Mouse (Mus musculus) liver, adult 2 months (tissue): ENCODE measurements around the gene Sh3bp2. TPM values are rescaled to one million over a fixed set of nuclear protein-coding genes. Genes with fewer than 3 reads are reported as not detected.

Experiments
- DNase-seq: peaks from one replicate; pipeline ENCODE4 v3.0.0-alpha.2; 2011; ENCODE audit warnings: low read depth, low spot score; ENCODE audit errors: extremely low read depth
- H3K27ac ChIP-seq: fragments of 200-500 bp; replicated peaks from 2 replicates; pipeline ENCODE4 v1.5.1; 2012; ENCODE audit warnings: low read depth, mild to moderate bottlenecking, control low read depth, inconsistent platforms, low read length; ENCODE audit not compliant: insufficient read depth
- H3K27me3 ChIP-seq: fragments of 200-500 bp; 2 replicates; pipeline ENCODE4 v1.6.1; 2012; ENCODE audit warnings: mild to moderate bottlenecking, moderate library complexity, low read length, inconsistent platforms; ENCODE audit not compliant: control insufficient read depth, insufficient read depth
- H3K36me3 ChIP-seq: fragments of 200-500 bp; 2 replicates; pipeline ENCODE4 v1.6.1; 2012; ENCODE audit warnings: low read length, inconsistent platforms; ENCODE audit not compliant: control insufficient read depth, insufficient read depth
- H3K4me1 ChIP-seq: fragments of 200-500 bp; 2 replicates; pipeline ENCODE4 v1.6.1; 2011; ENCODE audit warnings: low read length; ENCODE audit not compliant: control insufficient read depth, insufficient read depth
- H3K4me3 ChIP-seq: fragments of 200-500 bp; 2 replicates; pipeline ENCODE4 v1.5.1; 2011; ENCODE audit warnings: low read depth, mild to moderate bottlenecking, control low read depth, low read length, moderate library complexity; ENCODE audit not compliant: insufficient read depth
- H3K79me2 ChIP-seq: fragments of 200-500 bp; 2 replicates; pipeline ENCODE4 v1.6.1; 2012; ENCODE audit warnings: inconsistent platforms, mild to moderate bottlenecking, low read length, moderate library complexity; ENCODE audit not compliant: control insufficient read depth, insufficient read depth
- H3K9ac ChIP-seq: fragments of 200-500 bp; 2 replicates; pipeline ENCODE4 v1.6.1; 2012; ENCODE audit warnings: low read depth, mild to moderate bottlenecking, control low read depth, inconsistent platforms, low read length
- CTCF ChIP-seq: fragments of 200-500 bp; IDR thresholded peaks from 2 replicates; pipeline ENCODE4 v1.5.1; 2011; ENCODE audit warnings: low read depth, low read length, control low read depth
- POLR2A ChIP-seq: fragments of 200-500 bp; IDR thresholded peaks from 2 replicates; pipeline ENCODE4 v1.6.1; 2011; ENCODE audit warnings: low read length, control low read depth; ENCODE audit not compliant: insufficient read depth; ENCODE audit errors: extremely low read depth
- WGBS: fragments of 180-500 bp; shearing (Covaris S2); methylation state at CpG from one replicate; pipeline ENCODE4 v1.1.7; 2018; 5-methylcytosine and 5-hydroxymethylcytosine counted together
- polyA plus RNA-seq: library from polyadenylated mRNA; depleted of rRNA; stranded (reverse); fragments of >200 nt; gene quantifications from 2 replicates; pipeline ENCODE4 v1.2.3, GENCODE M21; 2012
- total RNA-seq: library from RNA; depleted of rRNA; stranded (reverse); fragments of >200 nt; gene quantifications from 2 replicates; pipeline ENCODE4 v1.2.3, GENCODE M21; 2014

Gene Sh3bp2
- total and polyA plus RNA-seq, 2 experiments, result 11.9 to 20.5 TPM

DNA sequence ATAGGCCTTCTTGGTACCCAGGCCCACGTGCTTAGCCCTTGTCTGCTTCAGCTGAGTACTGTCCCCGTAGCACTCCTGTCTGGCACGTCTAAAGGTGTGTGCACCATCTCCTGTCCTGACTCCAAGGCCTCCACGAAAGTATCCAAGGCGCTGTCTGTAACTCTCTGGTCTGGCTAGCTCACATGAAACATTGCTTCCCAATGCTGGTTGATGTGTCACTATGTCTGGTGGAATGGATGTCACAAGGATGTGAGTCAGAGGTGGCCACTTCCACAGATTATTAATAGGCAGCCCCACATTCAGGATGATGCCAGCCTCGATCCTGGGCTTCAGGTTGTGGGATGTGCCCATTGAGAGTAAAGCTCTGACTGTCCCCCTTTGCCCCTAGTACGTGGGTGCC is 10.2 kb downstream of the Sh3bp2 start:
- Histone ChIP-seq H3K9ac (no peak overlapping the region), H3K27ac (no peak overlapping the region), H3K4me1 (peaks cover 18% of the 10 kb centered on the region), H3K79me2 (peaks cover 35% of the 10 kb centered on the region; the same call in 1 of the 2 replicates), H3K4me3 (no peak overlapping the region), H3K27me3 (no peaks in the 10 kb centered on the region), H3K36me3 (no peaks in the 10 kb centered on the region)
- DNase-seq, result no peak
- 87% methylated on average over 7 of the region's 7 CpGs for WGBS
- TF ChIP-seq POLR2A (no peak), CTCF (no peak)

DNA sequence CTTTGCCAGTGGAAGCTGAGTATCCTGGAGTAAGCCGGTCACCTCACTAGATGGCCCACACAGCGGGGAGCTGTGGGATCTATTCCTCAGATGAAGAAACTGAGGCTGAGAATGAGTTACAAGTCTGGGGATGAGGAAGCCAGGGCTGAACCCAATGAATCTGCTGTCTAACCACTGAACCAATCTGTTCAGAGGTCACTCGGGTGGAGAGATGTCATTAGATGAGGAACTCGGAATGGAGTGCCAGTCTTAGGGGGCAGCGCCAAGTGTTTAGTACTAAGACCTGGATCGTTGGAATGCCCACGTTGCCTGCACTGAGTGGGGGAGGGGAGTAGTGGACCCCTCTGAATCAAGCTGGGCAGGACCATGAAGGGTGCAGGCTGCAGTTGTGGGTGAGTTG is 12.4 kb downstream of the Sh3bp2 start:
- Histone ChIP-seq H3K4me3 (no peak overlapping the region), H3K79me2 (peaks cover 24% of the 10 kb centered on the region; the same call in 1 of the 2 replicates), H3K9ac (no peak overlapping the region), H3K27me3 (no peaks in the 10 kb centered on the region), H3K27ac (no peak overlapping the region), H3K4me1 (peaks cover 11% of the 10 kb centered on the region; the same call in 1 of the 2 replicates), H3K36me3 (no peaks in the 10 kb centered on the region)
- TF ChIP-seq POLR2A (no peak), CTCF (no peak)
- WGBS, result 81% methylated on average over 7 of the region's 7 CpGs
- no peak for DNase-seq

DNA sequence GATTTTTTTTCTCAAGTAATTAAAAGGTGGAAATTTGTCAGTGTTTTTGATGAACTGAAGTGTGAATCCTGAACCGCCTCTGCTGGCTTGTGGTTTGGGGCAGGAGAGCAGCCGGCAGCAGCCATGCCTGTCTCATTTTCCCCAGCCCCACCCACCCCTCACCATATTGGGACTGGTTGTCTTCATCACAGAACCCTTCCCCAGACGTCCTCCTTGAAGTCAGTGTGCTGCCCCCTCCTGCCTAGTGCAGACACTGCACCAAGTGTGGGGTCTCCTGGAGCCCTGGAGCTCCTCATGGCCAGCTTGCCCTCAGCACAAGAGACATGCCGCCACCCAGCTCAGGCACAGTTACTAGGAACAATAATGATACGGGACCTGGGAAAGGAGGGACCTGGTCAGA is 12.9 kb downstream of the Sh3bp2 start:
- Histone ChIP-seq H3K79me2 (peaks cover 22% of the 10 kb centered on the region; the same call in 1 of the 2 replicates), H3K36me3 (no peaks in the 10 kb centered on the region), H3K9ac (no peak overlapping the region), H3K27me3 (no peaks in the 10 kb centered on the region), H3K27ac (no peak overlapping the region), H3K4me1 (peaks cover 7% of the 10 kb centered on the region; the same call in 1 of the 2 replicates), H3K4me3 (no peak overlapping the region)
- TF ChIP-seq CTCF (peak; percentile 66), POLR2A (no peak)
- no peak for DNase-seq
- 72% methylated on average over 5 of the region's 5 CpGs for WGBS

DNA sequence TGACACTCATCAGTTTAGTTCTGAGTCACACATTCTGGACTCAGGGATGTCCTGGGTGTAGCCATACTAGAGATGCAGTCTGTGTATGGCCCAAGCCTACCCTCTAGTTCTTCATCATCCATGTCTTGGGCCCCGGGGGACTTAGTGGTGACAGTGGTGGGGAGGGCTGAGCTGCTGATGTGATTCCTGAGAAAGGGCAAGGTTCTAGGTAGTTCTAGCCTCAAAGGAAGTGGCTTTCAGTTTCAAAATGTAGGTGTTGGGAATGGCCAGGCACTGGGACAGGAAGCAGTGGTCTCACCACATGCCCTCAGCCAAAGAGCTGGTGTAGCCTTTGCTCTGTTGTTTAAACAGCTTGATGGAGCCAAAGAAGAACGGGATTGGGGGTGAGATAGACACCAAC is 13.5 kb downstream of the Sh3bp2 start:
- H3K27me3 ChIP-seq, result no peaks in the 10 kb centered on the region
- H3K27ac ChIP-seq, result no peak overlapping the region
- no peak for TF ChIP-seq CTCF
- TF ChIP-seq POLR2A, result no peak
- DNase-seq, result no peak
- H3K9ac ChIP-seq, result no peak overlapping the region
- peaks cover 4% of the 10 kb centered on the region; the same call in 1 of the 2 replicates for H3K4me1 ChIP-seq
- peaks cover 22% of the 10 kb centered on the region; the same call in 1 of the 2 replicates for H3K79me2 ChIP-seq
- 93% methylated on average over 2 of the region's 2 CpGs for WGBS
- no peak overlapping the region for H3K4me3 ChIP-seq
- H3K36me3 ChIP-seq, result no peaks in the 10 kb centered on the region

DNA sequence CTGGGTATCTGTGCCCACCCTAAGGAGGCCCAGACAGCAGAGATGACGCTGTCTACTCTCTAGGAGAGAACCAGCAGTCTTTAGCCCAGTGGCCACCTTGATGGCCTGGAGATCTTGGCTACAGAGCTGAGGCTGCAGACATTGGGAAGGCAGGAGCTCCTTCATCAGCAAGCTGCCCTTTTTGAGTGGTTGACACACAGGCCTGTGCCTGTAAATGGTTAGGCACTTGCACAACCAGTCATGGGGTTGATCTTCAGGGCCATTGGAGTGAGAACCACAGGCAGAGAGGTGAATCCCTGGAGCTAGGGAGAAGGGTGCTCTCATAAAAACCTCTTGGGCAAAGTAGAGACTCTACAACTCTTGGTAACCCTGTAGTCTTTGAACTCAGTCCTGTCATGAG is 16.5 kb downstream of the Sh3bp2 start:
- no peaks in the 10 kb centered on the region for H3K27me3 ChIP-seq
- peaks cover 12% of the 10 kb centered on the region; the same call in 1 of the 2 replicates for H3K79me2 ChIP-seq
- peaks cover 2% of the 10 kb centered on the region for H3K36me3 ChIP-seq
- WGBS, result 93% methylated on average over 1 of the region's 1 CpGs
- DNase-seq, result no peak
- no peak overlapping the region for H3K27ac ChIP-seq
- no peak overlapping the region for H3K9ac ChIP-seq
- no peak overlapping the region for H3K4me3 ChIP-seq
- H3K4me1 ChIP-seq, result 0 out of 2 replicates have a peak, but pooled peaks cover 2% of the 10 kb centered on the region
- no peak for TF ChIP-seq POLR2A
- TF ChIP-seq CTCF, result no peak

DNA sequence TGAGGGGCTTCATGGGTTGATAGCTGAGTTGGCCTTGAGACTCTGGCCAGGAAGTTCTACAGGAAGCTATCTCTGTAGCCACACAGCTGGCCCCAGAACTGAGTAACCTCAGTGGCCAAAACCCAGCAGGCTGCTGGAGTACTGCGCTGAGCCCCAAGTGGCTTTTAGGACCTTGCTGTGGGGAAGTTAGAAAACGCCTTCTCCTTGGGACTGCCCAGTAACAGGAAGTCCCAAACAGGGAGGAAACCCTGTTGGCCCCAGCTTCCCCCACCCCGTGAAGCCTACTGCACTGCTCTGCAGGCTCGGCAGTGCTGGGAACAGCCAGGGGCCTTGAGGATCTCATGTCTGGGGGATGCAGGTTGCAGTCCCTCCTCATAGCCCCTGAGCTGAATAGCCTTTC is 17.5 kb downstream of the Sh3bp2 start:
- Histone ChIP-seq H3K27ac (no peak overlapping the region), H3K27me3 (no peaks in the 10 kb centered on the region), H3K9ac (no peak overlapping the region), H3K36me3 (peaks cover 2% of the 10 kb centered on the region), H3K4me1 (0 out of 2 replicates have a peak, but pooled peaks cover 2% of the 10 kb centered on the region), H3K79me2 (peaks cover 12% of the 10 kb centered on the region; the same call in 1 of the 2 replicates), H3K4me3 (peak overlapping the region; percentile 7; the same call in 1 of the 2 replicates)
- TF ChIP-seq POLR2A (no peak), CTCF (no peak)
- DNase-seq, result peak; percentile 37
- 68% methylated on average over 4 of the region's 4 CpGs for WGBS
